Mouse (Mus musculus): ENCODE measurements at regions not wholly inside any gene's neighbourhood (a gene's known extent, or its start where the extent isn't known, plus 50 kb on each side); places are given as distances from the start of the nearest gene placed in this dataset.
"Not testable (repeated sequence)": the region's sequence is repeated elsewhere in the genome, so short reads cannot be mapped to it uniquely, and the experiment has no call there.

DNA sequence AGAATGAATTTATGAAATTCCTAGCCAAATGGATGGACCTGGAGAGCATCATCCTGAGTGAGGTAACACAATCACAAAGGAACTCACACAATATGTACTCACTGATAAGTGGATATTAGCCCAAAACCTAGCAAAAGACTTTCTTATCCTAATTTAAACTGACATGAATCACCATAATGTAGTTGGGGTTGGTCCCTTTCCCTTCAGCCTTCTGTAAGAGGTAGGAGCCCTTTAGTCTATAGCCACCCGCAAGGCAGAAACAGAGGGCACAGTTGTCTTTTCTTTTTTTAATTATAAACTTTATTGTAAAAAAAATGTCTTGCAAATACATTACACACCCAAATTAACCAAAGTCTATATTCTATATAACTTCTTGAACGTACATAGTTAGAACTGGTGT lies 81.3 kb downstream of the Ogfrl1 start:
- DNase-seq: not testable (repeated sequence)

GRCm38 (mm10) chr1:23314863-23315262 lies 82.7 kb downstream of the Ogfrl1 start:
- DNase-seq: not testable (repeated sequence)

GRCm38 (mm10) chr1:23292718-23293117 lies 104.9 kb downstream of the Ogfrl1 start:
- DNase-seq: no peak

GRCm38 (mm10) chr1:23286741-23287140 lies 110.8 kb downstream of the Ogfrl1 start:
- peak; percentile 71 for DNase-seq

GRCm38 (mm10) chr1:23282870-23283219 lies 114.7 kb downstream of the Ogfrl1 start:
- DNase-seq: no peak

DNA sequence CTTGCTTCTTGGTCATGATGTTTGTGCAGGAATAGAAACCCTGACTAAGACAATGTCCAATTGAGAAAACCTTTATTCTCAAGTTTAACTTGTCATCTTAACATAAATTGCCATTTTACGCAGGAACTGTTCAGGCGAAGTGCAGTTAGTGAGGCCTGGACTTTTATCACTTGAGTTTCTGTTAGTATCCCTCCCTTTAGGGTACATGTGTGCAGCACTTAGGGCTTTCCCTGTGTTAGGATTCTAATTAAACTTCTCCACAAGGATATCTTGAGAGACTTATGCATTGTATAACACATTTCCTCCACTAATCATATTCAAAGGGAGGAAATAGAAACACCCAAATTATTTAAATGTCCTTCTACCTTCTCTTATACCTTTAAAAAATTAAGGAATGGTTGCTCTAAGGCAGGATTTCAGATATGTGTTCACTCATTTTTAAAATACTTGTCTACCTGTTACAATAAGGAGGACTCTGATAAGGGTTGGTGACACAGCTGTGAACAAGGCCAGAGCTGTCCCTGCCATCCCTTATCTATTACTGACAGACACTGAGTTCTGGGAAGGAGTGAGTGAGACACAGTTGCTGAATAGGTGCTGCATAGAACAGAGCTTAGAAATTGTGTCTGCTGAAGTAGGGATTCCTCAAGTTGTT lies 115.2 kb downstream of the Ogfrl1 start:
- no peak for DNase-seq

GRCm38 (mm10) chr1:23279827-23280226 lies 117.7 kb downstream of the Ogfrl1 start:
- no peak for DNase-seq

DNA sequence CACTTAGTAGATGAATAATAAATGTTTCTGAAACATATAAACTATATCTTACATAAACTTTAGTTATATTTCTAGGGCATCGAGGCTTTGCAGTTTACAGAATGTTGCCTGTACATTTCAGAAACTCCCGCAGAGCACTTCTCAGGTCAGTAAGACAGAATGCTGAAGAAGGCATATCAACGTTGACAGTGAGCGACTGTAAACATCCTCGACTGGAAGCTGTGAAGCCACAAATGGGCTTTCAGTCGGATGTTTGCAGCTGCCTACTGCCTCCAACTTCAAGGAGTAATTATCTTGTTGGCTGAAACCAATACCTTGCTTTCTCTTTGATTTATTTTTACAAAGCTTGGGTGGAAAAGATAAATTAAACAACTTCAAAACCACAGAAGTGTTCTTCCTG lies 125.5 kb downstream of the Ogfrl1 start:
- no peak for DNase-seq

DNA sequence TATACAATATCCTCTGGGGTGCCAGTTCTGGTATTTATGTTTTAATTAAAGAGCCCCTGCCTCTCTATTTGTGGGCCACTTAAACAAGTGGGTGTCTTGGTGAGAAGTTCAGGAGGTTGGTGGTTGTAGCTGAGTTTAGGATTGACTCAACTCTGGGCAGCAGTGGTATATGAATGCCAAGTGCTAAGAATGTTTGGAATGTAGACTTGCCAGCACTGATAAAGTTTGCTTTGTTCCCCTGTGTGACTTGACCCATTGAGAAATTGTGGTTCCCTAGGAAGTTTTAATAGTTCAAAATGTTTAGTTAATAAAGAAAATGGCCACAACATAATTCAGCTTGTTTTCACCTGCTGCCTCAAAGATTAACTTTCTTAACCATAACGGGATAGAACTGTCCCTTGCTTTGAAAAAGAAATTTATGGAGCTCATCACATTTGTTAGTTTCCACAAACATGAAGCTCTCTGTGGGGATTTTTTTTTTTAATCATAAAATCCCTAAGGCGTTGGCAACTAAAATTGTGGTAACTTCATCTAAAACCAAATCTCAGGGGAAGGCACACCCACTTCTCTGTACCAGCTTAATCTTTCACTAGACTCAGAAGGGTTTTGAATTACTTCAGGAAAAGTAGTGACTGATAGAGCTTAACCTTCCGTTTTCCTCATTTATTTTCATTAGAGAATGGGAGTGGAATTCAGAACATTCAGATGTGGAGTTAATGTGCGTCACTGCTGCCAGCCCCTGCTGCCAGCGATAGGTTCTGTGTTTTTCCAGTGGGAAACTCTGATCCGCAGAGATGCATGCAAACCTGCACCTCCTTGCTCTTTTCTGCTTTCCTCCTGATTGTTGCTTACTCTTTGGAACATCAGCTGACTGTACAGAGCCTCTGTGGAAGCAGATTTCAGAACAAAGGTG lies 126.4 kb downstream of the Ogfrl1 start:
- peak; percentile 64 for DNase-seq

GRCm38 (mm10) chr1:23268062-23268461 lies 129.5 kb downstream of the Ogfrl1 start:
- no peak for DNase-seq

GRCm38 (mm10) chr1:23265556-23266232 lies 131.9 kb downstream of the Ogfrl1 start:
- DNase-seq: peak; percentile 50

GRCm38 (mm10) chr1:23264251-23264650 lies 133.3 kb downstream of the Ogfrl1 start:
- no peak for DNase-seq

- DNase-seq: peak; percentile 45
Measured at GRCm38 (mm10) chr1:23263798-23264197, 133.8 kb downstream of the Ogfrl1 start.

- DNase-seq: no peak
Measured at GRCm38 (mm10) chr1:23261652-23262051, 135.9 kb downstream of the Ogfrl1 start.

DNA sequence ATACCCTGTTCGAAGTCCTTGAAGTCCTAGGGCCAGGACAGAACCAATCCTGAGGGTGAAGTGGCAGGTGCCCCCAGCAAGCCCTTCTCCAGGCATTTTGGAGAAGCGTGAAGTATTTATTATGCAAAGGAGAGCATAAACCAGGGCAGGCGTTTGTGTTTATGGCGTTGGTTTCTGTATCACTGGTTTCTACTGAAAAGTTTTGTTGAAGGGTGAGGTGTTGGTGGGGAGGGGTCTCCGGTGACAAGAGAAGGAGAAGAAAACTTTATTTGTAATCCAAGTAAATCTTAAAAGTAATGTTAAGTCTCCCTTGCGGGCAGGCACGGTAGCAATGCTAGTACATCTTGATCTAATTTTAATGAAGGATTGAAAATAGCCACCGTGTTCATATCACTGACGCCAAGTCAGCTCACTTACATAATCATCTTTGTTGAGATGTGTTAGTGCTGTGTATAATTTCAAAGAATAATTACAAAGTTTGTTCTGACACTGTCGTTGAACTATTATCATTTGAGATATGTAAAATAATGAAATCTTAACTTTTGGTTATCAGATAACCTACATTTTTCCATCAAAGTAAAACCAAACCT lies 140.2 kb downstream of the Ogfrl1 start:
- DNase-seq: no peak

GRCm38 (mm10) chr1:23256630-23257001 lies 141.0 kb downstream of the Ogfrl1 start:
- DNase-seq: peak; percentile 90

DNA sequence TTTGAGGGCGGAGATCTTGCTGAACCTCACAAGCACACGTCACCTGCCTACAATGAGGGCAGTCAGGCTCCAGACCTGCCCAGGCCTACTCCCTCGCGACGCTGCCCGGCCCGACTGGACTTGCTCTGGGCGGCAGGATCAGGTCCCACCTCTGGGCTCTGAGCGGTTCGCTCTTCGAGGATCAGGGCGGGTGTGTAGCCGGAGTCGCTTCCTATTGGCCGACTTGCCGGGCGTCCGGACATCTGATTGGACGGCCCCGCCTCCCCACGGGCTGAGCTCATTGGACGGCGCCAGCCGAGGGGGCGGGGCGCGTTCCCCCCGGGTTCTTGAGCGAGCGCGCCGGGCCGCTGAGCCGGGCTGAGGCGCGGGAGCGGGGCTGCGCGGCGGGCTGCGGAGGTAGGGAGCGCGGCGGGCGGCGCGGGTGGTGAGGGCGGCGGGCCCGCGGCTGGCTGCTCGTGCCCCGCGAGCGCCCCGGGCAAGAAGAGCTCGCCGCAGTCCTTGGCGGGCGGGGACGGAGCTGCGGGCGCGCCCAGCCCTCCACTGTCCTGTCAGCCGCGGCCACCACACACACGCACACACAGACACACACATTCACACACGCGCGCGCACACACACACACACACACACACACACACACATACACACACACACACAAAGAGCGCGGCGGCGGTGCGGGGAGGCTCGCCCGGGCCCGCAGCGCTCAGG lies 141.5 kb downstream of the Ogfrl1 start:
- peak; percentile 99 for DNase-seq

GRCm38 (mm10) chr1:23254235-23254634 lies 143.3 kb downstream of the Ogfrl1 start:
- DNase-seq: no peak

- no peak for DNase-seq
Measured at GRCm38 (mm10) chr1:23231522-23231921, 129.5 kb upstream of the 4933415F23Rik start.

GRCm38 (mm10) chr1:23228478-23228877 lies 126.4 kb upstream of the 4933415F23Rik start:
- DNase-seq: peak; percentile 9

GRCm38 (mm10) chr1:23214462-23215158 lies 112.6 kb upstream of the 4933415F23Rik start:
- peak; percentile 44 for DNase-seq

- no peak for DNase-seq
Measured at GRCm38 (mm10) chr1:23207843-23208242, 105.8 kb upstream of the 4933415F23Rik start.

All from kidney, postnatal 10 days (tissue).